Mouse (Mus musculus) macrophage (primary cell): Measurements from ENCODE around the gene Hp. TPM values are rescaled to one million over a fixed set of nuclear protein-coding genes. Genes with fewer than 3 reads are reported as not detected.

Source experiments
- H3K27ac ChIP-seq: fragments of 350-480 bp; formaldehyde crosslinking; 2 replicates; pipeline ENCODE4 v1.9.0; 2021
- H3K36me3 ChIP-seq: fragments of 350-480 bp; formaldehyde crosslinking; 2 replicates; pipeline ENCODE4 v1.9.0; 2021; ENCODE audit errors: inconsistent target
- H3K4me3 ChIP-seq: fragments of 350-480 bp; formaldehyde crosslinking; 2 replicates; pipeline ENCODE4 v1.9.0; 2021; ENCODE audit errors: inconsistent target
- H3K79me2 ChIP-seq: fragments of 350-480 bp; formaldehyde crosslinking; 2 replicates; pipeline ENCODE4 v1.9.0; 2021; ENCODE audit errors: inconsistent target
- WGBS: methylation state at CpG from one replicate; pipeline ENCODE4 v1.1.7; 2026; ENCODE audit warnings: inconsistent platforms; ENCODE audit not compliant: missing documents; 5-methylcytosine and 5-hydroxymethylcytosine counted together
- polyA plus RNA-seq: library from polyadenylated mRNA; stranded (reverse); fragments of 250-400 nt; gene quantifications from 3 replicates; pipeline ENCODE4 v1.2.4, GENCODE M21; 2018; ENCODE audit warnings: inconsistent platforms

The Hp gene
- polyA plus RNA-seq, 1 experiment from 2014 or later = 2.3 TPM

- H3K79me2 ChIP-seq = no peaks in the 10 kb centered on the region
- no peaks in the 10 kb centered on the region for H3K36me3 ChIP-seq
- no peak overlapping the region for H3K4me3 ChIP-seq
- WGBS = 90% methylated on average over 19 of the region's 19 CpGs
- no peak overlapping the region for H3K27ac ChIP-seq
Observed at GRCm38 (mm10) chr8:109535140-109535990, 43.6 kb downstream of the Hp start.

Other genes with a start within 250 kb of the Hp start
- gene Pmfbp1, start 85.1 kb downstream of the Hp start, polyA plus RNA-seq = not detected in 3 replicates
- 29.7 to 48.5 TPM (median 41.9 TPM) in 3 replicates for gene Dhx38, start 13.3 kb downstream of the Hp start, polyA plus RNA-seq
- gene Txnl4b, start 13.3 kb downstream of the Hp start, polyA plus RNA-seq = 7.9 to 15.1 TPM (median 9.1 TPM) in 3 replicates
- 4.3 to 14.5 TPM (median 6.6 TPM) in 3 replicates for gene Dhodh, start 29.5 kb upstream of the Hp start, polyA plus RNA-seq
- 0.07 to 0.17 TPM (median 0.11 TPM) in 3 replicates for gene Pkd1l3, start 35.3 kb upstream of the Hp start, polyA plus RNA-seq
- gene Ist1, start 114.1 kb upstream of the Hp start, polyA plus RNA-seq = 79.1 to 112 TPM (median 87.3 TPM) in 3 replicates
- gene Zfp821, start 126.4 kb upstream of the Hp start, polyA plus RNA-seq = 9.2 to 15.3 TPM (median 14.5 TPM) in 3 replicates
- 15.8 to 17.7 TPM (median 17.0 TPM) in 3 replicates for gene Atxn1l, start 158.6 kb upstream of the Hp start, polyA plus RNA-seq
- 80.1 to 112 TPM (median 80.8 TPM) in 3 replicates for gene Ap1g1, start 199.4 kb upstream of the Hp start, polyA plus RNA-seq